Mouse (Mus musculus) heart, adult 2 months (tissue): ENCODE measurements at regions not wholly inside any gene's neighbourhood (a gene's known extent, or its start where the extent isn't known, plus 50 kb on each side); places are given as distances from the start of the nearest gene placed in this dataset.

ENCODE experiments used
- CTCF ChIP-seq: fragments of 200-600 bp; IDR thresholded peaks from 2 replicates; pipeline ENCODE4 v1.8.1; 2022; ENCODE audit warnings: antibody characterized with exemption, mild to moderate bottlenecking, moderate library complexity
- EP300 ChIP-seq: fragments of 200-500 bp; IDR thresholded peaks from 2 replicates; pipeline ENCODE4 v1.6.1; 2011; ENCODE audit warnings: low read depth, low read length, control low read depth; ENCODE audit not compliant: insufficient read depth
- POLR2A ChIP-seq: fragments of 200-500 bp; IDR thresholded peaks from 2 replicates; pipeline ENCODE4 v1.6.1; 2011; ENCODE audit warnings: mild to moderate bottlenecking, low read depth, low read length, control low read depth; ENCODE audit not compliant: insufficient read depth

- TF ChIP-seq CTCF (no peak), POLR2A (no peak), EP300 (no peak)
Observed at GRCm38 (mm10) chr3:128014909-128015308, 118.8 kb upstream of the Fam241a start.
